Mouse (Mus musculus): ENCODE results near the gene Grip1.

DNA sequence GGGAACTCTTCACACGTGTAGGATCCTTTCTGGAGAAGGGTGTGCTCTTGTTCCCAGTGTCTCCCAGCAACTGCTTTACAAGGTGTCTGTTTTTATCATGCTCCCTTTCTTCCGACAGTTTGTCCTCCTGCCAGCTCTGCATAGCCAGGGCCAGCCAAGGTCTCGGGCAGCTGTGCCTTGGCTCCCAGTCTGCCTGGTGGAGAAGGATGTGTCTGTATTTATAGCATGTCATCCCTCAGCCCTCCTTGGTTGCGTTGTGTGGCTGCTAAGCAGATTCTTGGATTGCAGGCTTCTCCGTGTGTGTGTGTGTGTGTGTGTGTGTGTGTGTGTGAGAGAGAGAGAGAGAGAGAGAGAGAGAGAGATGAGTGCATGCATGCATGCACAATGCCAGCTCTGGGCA, 42.6 kb downstream of the Grip1 start:
- TF ChIP-seq CTCF (IDR thresholded peaks at IDR 0.05; ENCODE audit: low read depth, low read length) (no peak), POLR2A (IDR thresholded peaks at IDR 0.05; ENCODE audit: extremely low read depth, insufficient read depth, low read length) (no peak)

Measured in liver, adult 2 months (tissue).